ENCODE assay signal across 8 mouse cellular contexts in genomic region chr7:120823248-120823647, GRCm38 (mm10). TPM values are rescaled to one million over a fixed set of nuclear protein-coding genes. Genes with fewer than 3 reads are reported as not detected.
DNase-seq lines count a peak whose midpoint lies in the region; ATAC-seq and TF ChIP-seq lines count a peak whose summit lies in the region.

No protein-coding gene starts in this region.

- no peak overlapping the region for H3K4me2 ChIP-seq in liver, embryonic 13.5 days
- no peak overlapping the region for H3K4me2 ChIP-seq in stomach, embryonic 15.5 days

- DNase-seq in 416B (ENCODE audit: low read depth) (peak; percentile 72), G1E (ENCODE audit: low spot score) (peak; percentile 63)
- peak; percentile 65 for DNase-seq in cerebellum, adult 9-11 months
- peak; percentile 47 to 55 for DNase-seq in frontal cortex, postnatal 25 days (ENCODE audit: low spot score in 2 of 2)
- peak; percentile 66 for DNase-seq in kidney, adult 9 months
- DNase-seq in liver, embryonic 13.5 days: peak; percentile 44
- peak; percentile 57 for DNase-seq in neural tube, embryonic 10.5 days (ENCODE audit: extremely low spot score, low spot score)

- peaks cover 4% of the 10 kb centered on the region; the same call in 1 of the 2 replicates for H3K4me1 ChIP-seq in G1E (ENCODE audit: insufficient read depth, low read depth, low read length)
- no peaks in the 10 kb centered on the region for H3K4me1 ChIP-seq in liver, embryonic 13.5 days (replicated peaks)
- no peaks in the 10 kb centered on the region for H3K4me1 ChIP-seq in stomach, embryonic 15.5 days

- H3K9ac ChIP-seq in liver, embryonic 13.5 days: no peak overlapping the region
- H3K9ac ChIP-seq in stomach, embryonic 15.5 days: no peak overlapping the region

- H3K27me3 ChIP-seq in G1E (ENCODE audit: insufficient read depth, low read length): peaks cover 57% of the 10 kb centered on the region
- H3K27me3 ChIP-seq in liver, embryonic 13.5 days: peaks cover 11% of the 10 kb centered on the region; the same call in 1 of the 2 replicates
- H3K27me3 ChIP-seq in stomach, embryonic 15.5 days (replicated peaks): no peaks in the 10 kb centered on the region

- no peak for ATAC-seq in G1E (ENCODE audit: extremely low read depth, insufficient number of reproducible peaks, low FRiP score, poor library complexity, severe bottlenecking)
- ATAC-seq in liver, embryonic 13.5 days (ENCODE audit: low read depth): peak; percentile 51
- 0 out of 2 replicates have a peak, but pooled peaks have one; percentile 38 for ATAC-seq in stomach, embryonic 15.5 days (ENCODE audit: insufficient read depth, low FRiP score, low read depth)

- no peak overlapping the region for H3K4me3 ChIP-seq in G1E (ENCODE audit: low read depth, low read length)
- no peak overlapping the region for H3K4me3 ChIP-seq in liver, embryonic 13.5 days (replicated peaks)
- H3K4me3 ChIP-seq in stomach, embryonic 15.5 days (replicated peaks): no peak overlapping the region

- no peaks in the 10 kb centered on the region for H3K36me3 ChIP-seq in G1E (replicated peaks)
- H3K36me3 ChIP-seq in liver, embryonic 13.5 days: no peaks in the 10 kb centered on the region
- no peaks in the 10 kb centered on the region for H3K36me3 ChIP-seq in stomach, embryonic 15.5 days

- TF ChIP-seq CTCF in G1E (IDR thresholded peaks at IDR 0.05; ENCODE audit: low read depth, low read length): peak; percentile 60

- H3K27ac ChIP-seq in liver, embryonic 13.5 days: no peak overlapping the region
- H3K27ac ChIP-seq in stomach, embryonic 15.5 days: no peak overlapping the region

- H3K9me3 ChIP-seq in G1E (replicated peaks): no peaks in the 10 kb centered on the region
- H3K9me3 ChIP-seq in liver, embryonic 13.5 days (replicated peaks): no peaks in the 10 kb centered on the region
- H3K9me3 ChIP-seq in stomach, embryonic 15.5 days: no peaks in the 10 kb centered on the region

- 18% methylated on average over 5 of the region's 5 CpGs for WGBS in liver, embryonic 13.5 days (ENCODE audit: insufficient replicate concordance)
- WGBS in stomach, embryonic 15.5 days: 23% methylated on average over 5 of the region's 5 CpGs

RNA-seq across cellular contexts. Expression of gene Gm5737, which starts 11.1 kb away (rescaled TPM):
- total RNA-seq in G1E (2014; fragmentation: Nextera tagmentation): not detected in 2 replicates
- not detected in 2 replicates for total RNA-seq in G1E (2017)
- not detected in 2 replicates for polyA plus RNA-seq in G1E (2012)
- polyA plus RNA-seq in liver, embryonic 13.5 days (2015; fragmentation: Nextera tagmentation; extraction: Ambion mirVana): not detected in 2 replicates
- polyA plus RNA-seq in stomach, embryonic 15.5 days (2015; fragmentation: Nextera tagmentation; extraction: Ambion mirVana): not detected in 2 replicates

RNA-seq across cellular contexts. Expression of gene Eef2k, which starts 19.4 kb away (rescaled TPM):
- total RNA-seq in G1E (2014; fragmentation: Nextera tagmentation): 62.3 and 72.9 TPM in 2 replicates
- total RNA-seq in G1E (2017): 185 and 189 TPM in 2 replicates
- 89.8 and 107 TPM in 2 replicates for polyA plus RNA-seq in G1E (2012)
- 42.2 and 44.2 TPM in 2 replicates for polyA plus RNA-seq in liver, embryonic 13.5 days (2015; fragmentation: Nextera tagmentation; extraction: Ambion mirVana)
- 54.3 and 58.0 TPM in 2 replicates for polyA plus RNA-seq in stomach, embryonic 15.5 days (2015; fragmentation: Nextera tagmentation; extraction: Ambion mirVana)
